Mouse (Mus musculus) liver, postnatal 0 days (tissue): ENCODE results near the gene Nr4a1. TPM values are rescaled to one million over a fixed set of nuclear protein-coding genes. Genes with fewer than 3 reads are reported as not detected.

Source experiments
- ATAC-seq: fragments of 200-750 bp; cut with Nextera tagmentation; 2 replicates; pipeline ENCODE4 v1.8.0; 2017; ENCODE audit warnings: mild to moderate bottlenecking, moderate library complexity
- DNase-seq: peaks from one replicate; pipeline ENCODE4 v3.0.0-alpha.2; 2016
- H3K27ac ChIP-seq: fragments of 300-500 bp; sonication (generic); 2 replicates; pipeline ENCODE4 v1.5.1; 2014; ENCODE audit warnings: antibody characterized with exemption, moderate library complexity, mild to moderate bottlenecking, low read depth
- H3K27me3 ChIP-seq: fragments of 300-500 bp; sonication (generic); 2 replicates; pipeline ENCODE4 v1.6.1; 2014; ENCODE audit warnings: low read length, control low read depth, mixed read lengths; ENCODE audit not compliant: insufficient read depth
- H3K36me3 ChIP-seq: fragments of 300-500 bp; sonication (generic); replicated peaks from 2 replicates; pipeline ENCODE4 v1.6.1; 2014; ENCODE audit warnings: mild to moderate bottlenecking, control low read depth, low read length, moderate library complexity, mixed read lengths; ENCODE audit not compliant: insufficient read depth
- H3K4me1 ChIP-seq: fragments of 300-500 bp; sonication (generic); 2 replicates; pipeline ENCODE4 v1.6.1; 2014; ENCODE audit warnings: antibody characterized with exemption, mild to moderate bottlenecking, control low read depth; ENCODE audit not compliant: insufficient read depth
- H3K4me2 ChIP-seq: fragments of 300-500 bp; sonication (generic); 2 replicates; pipeline ENCODE4 v1.6.1; 2014; ENCODE audit warnings: low read depth, mild to moderate bottlenecking, low read length, moderate library complexity, mixed read lengths
- H3K4me3 ChIP-seq: fragments of 300-500 bp; sonication (generic); 2 replicates; pipeline ENCODE4 v1.5.1; 2014; ENCODE audit warnings: low read depth, low read length
- H3K9ac ChIP-seq: fragments of 300-500 bp; sonication (generic); replicated peaks from 2 replicates; pipeline ENCODE4 v1.6.1; 2014; ENCODE audit warnings: mild to moderate bottlenecking, moderate library complexity
- H3K9me3 ChIP-seq: fragments of 300-500 bp; sonication (generic); 2 replicates; pipeline ENCODE4 v1.6.1; 2016; ENCODE audit warnings: mild to moderate bottlenecking, control low read depth, low read length, mixed read lengths
- CTCF ChIP-seq: sonication (generic); IDR thresholded peaks from 2 replicates; pipeline ENCODE4 v1.5.1; 2016; ENCODE audit warnings: antibody characterized with exemption, low read depth
- EP300 ChIP-seq: IDR thresholded peaks from 2 replicates; pipeline ENCODE4 v1.6.1; 2016; ENCODE audit warnings: antibody characterized with exemption, low read depth, mild to moderate bottlenecking
- WGBS: fragments of 180-500 bp; shearing (Covaris S2); extraction: QIAGEN DNeasy Blood & Tissue Kit; methylation state at CpG from one replicate; pipeline ENCODE4 v1.1.7; 2014; ENCODE audit not compliant: insufficient replicate concordance; 5-methylcytosine and 5-hydroxymethylcytosine counted together
- polyA plus RNA-seq: library from polyadenylated mRNA; unstranded; fragments of >200 nt; fragmentation: Nextera tagmentation; extraction: Ambion mirVana; gene quantifications from 2 replicates; pipeline ENCODE4 v1.2.1, GENCODE M21; 2015

Nr4a1 gene
- polyA plus RNA-seq, 1 experiment from 2014 or later, result 1.1 TPM

GRCm38 (mm10) chr15:101241853-101242252 lies 12.2 kb upstream of the Nr4a1 start:
- Histone ChIP-seq H3K27me3 (peaks cover 9% of the 10 kb centered on the region; the same call in 1 of the 2 replicates), H3K4me2 (no peak overlapping the region), H3K27ac (no peak overlapping the region), H3K9ac (no peak overlapping the region), H3K9me3 (no peaks in the 10 kb centered on the region), H3K36me3 (no peaks in the 10 kb centered on the region), H3K4me1 (peaks cover 6% of the 10 kb centered on the region), H3K4me3 (no peak overlapping the region)
- no peak for TF ChIP-seq CTCF
- TF ChIP-seq EP300, result no peak
- ATAC-seq (no peak), DNase-seq (no peak)
- 75% methylated on average over 9 of the region's 9 CpGs for WGBS

- no peak overlapping the region for H3K27ac ChIP-seq
- WGBS, result 42% methylated on average over 8 of the region's 8 CpGs
- H3K4me2 ChIP-seq, result no peak overlapping the region
- no peak for ATAC-seq
- no peaks in the 10 kb centered on the region for H3K9me3 ChIP-seq
- peak; percentile 45 for TF ChIP-seq CTCF
- no peak for TF ChIP-seq EP300
- no peaks in the 10 kb centered on the region for H3K36me3 ChIP-seq
- DNase-seq, result peak; percentile 54
- H3K4me3 ChIP-seq, result no peak overlapping the region
- H3K9ac ChIP-seq, result no peak overlapping the region
- peaks cover 9% of the 10 kb centered on the region; the same call in 1 of the 2 replicates for H3K27me3 ChIP-seq
- peaks cover 14% of the 10 kb centered on the region for H3K4me1 ChIP-seq
These were observed 11.4 kb upstream of the Nr4a1 start for GRCm38 (mm10) chr15:101242645-101243044.

GRCm38 (mm10) chr15:101244012-101244411 lies 10.1 kb upstream of the Nr4a1 start:
- 34% methylated on average over 3 of the region's 3 CpGs for WGBS
- peak overlapping the region; percentile 59 for H3K27ac ChIP-seq

GRCm38 (mm10) chr15:101246231-101247154 lies 7.6 kb upstream of the Nr4a1 start:
- H3K9ac ChIP-seq, result peak overlapping the region; percentile 57
- no peaks in the 10 kb centered on the region for H3K27me3 ChIP-seq
- peaks cover 13% of the 10 kb centered on the region for H3K4me1 ChIP-seq
- H3K36me3 ChIP-seq, result no peaks in the 10 kb centered on the region
- peak overlapping the region; percentile 17 for H3K4me3 ChIP-seq
- peak; percentile 97 for ATAC-seq
- peak overlapping the region; percentile 66 for H3K4me2 ChIP-seq
- H3K27ac ChIP-seq, result peak overlapping the region; percentile 97
- DNase-seq, result peak; percentile 94
- TF ChIP-seq CTCF, result peak; percentile 47
- TF ChIP-seq EP300, result 0 out of 2 replicates have a peak, but pooled peaks have one; percentile 36
- H3K9me3 ChIP-seq, result no peaks in the 10 kb centered on the region
- WGBS, result 2% methylated on average over 56 of the region's 56 CpGs

More at GRCm38 (mm10) chr15:101244012-101244411, 10.1 kb upstream of the Nr4a1 start:
- Histone ChIP-seq H3K4me3 (no peak overlapping the region), H3K36me3 (no peaks in the 10 kb centered on the region), H3K9me3 (no peaks in the 10 kb centered on the region), H3K27me3 (peaks cover 2% of the 10 kb centered on the region; the same call in 1 of the 2 replicates), H3K4me1 (peaks cover 17% of the 10 kb centered on the region), H3K4me2 (no peak overlapping the region), H3K9ac (no peak overlapping the region)
- ATAC-seq (no peak), DNase-seq (no peak)
- no peak for TF ChIP-seq EP300
- no peak for TF ChIP-seq CTCF

DNA sequence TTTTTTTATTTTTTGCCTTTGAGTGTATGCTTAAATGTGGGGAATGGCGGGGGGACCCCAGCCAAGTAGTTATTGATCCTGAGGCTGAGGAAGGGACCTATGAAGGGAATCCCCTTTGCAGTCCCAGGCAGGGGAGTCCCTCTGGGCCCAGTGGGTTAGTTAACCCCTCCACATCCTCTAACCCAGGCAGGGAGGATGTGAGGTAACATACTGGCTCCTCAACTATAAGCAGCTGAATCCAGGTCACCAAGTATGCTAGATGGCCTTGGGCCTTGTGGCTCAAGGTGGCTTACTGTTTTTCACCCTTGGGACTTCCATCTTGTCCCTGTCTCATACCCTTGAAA lies 6.9 kb upstream of the Nr4a1 start:
- Histone ChIP-seq H3K4me2 (peak overlapping the region; percentile 66), H3K36me3 (no peaks in the 10 kb centered on the region), H3K27ac (peak overlapping the region; percentile 97), H3K4me3 (0 out of 2 replicates have a peak overlapping the region, but pooled peaks have one; percentile 15), H3K4me1 (peaks cover 13% of the 10 kb centered on the region), H3K27me3 (no peaks in the 10 kb centered on the region), H3K9me3 (no peaks in the 10 kb centered on the region), H3K9ac (peak overlapping the region; percentile 57; the same call in 1 of the 2 replicates)
- no peak for ATAC-seq
- WGBS, result 65% methylated on average over 1 of the region's 1 CpGs
- no peak for TF ChIP-seq CTCF
- TF ChIP-seq EP300, result no peak
- no peak for DNase-seq

GRCm38 (mm10) chr15:101248029-101248710 lies 5.9 kb upstream of the Nr4a1 start:
- DNase-seq, result no peak
- no peak for ATAC-seq
- Histone ChIP-seq H3K4me1 (peaks cover 13% of the 10 kb centered on the region), H3K27me3 (no peaks in the 10 kb centered on the region), H3K9me3 (no peaks in the 10 kb centered on the region), H3K36me3 (no peaks in the 10 kb centered on the region), H3K4me3 (no peak overlapping the region), H3K4me2 (no peak overlapping the region), H3K27ac (peak overlapping the region; percentile 97), H3K9ac (no peak overlapping the region)
- no peak for TF ChIP-seq CTCF
- no peak for TF ChIP-seq EP300
- 36% methylated on average over 5 of the region's 5 CpGs for WGBS
